Mouse (Mus musculus): ENCODE data around the gene Gpr132.

Gene Gpr132

DNA sequence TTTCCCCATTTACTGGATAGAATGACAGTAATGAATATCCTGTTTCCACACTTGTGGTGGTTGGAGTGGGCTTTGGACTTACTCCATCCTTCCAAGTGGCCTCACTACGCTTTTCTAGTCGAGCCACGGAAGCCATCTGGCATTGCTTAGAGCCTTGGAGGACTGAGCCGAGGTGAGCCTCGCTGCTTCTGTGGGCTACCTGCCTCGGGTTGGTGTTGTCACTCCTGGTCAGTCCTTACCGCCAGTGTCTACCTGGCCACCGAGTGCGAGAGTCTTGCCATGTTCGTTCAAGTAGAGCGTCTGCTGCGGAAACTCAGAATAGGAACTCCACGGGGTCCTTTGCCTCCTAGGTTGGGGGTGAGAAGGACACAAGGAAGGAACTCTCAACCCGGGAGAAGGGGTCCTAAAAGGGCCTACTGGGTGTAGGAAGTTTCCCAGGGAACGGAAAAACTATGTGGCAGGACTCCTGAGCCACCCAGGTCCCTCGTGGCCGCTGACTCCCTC lies 9.1 kb upstream of the Gpr132 start:
- no peak for DNase-seq (ENCODE audit: low spot score)

DNA sequence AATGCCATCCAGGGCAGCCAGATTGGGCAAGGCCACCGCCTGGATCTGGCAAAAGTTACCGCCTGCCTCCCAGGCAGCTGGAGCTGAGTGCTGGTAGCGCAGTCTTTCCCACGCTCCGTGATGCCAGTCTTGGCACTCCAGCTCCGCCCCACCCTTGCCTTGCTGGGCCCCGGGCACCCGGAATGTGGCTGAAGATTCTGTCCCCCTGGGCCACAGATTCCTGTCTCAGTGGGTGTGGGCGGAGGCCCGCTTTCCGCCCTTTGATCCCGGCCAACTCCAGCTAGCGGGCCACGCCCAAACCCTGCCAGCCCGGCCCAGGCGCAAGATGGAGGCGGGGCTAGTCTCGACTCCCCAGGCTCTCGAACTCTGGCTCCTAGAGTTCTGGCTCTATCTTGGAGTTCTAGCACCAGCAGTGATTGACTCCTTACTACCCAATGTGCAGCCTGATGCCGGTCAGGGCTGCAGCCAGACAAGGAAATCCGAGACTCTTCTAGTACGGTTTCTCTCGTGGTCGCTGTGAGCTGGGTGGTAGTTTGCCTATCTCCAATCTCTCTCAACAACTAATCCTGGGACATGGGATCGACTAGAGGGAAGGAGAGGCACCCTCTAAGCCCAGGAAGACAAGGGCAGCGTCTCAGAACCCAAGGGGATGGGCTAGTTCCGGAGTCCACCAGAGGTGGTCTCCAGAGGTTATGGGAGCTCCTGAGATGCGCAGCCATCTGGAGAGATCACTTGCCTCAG lies 8.5 kb upstream of the Gpr132 start:
- no peak for DNase-seq (ENCODE audit: low spot score)

DNA sequence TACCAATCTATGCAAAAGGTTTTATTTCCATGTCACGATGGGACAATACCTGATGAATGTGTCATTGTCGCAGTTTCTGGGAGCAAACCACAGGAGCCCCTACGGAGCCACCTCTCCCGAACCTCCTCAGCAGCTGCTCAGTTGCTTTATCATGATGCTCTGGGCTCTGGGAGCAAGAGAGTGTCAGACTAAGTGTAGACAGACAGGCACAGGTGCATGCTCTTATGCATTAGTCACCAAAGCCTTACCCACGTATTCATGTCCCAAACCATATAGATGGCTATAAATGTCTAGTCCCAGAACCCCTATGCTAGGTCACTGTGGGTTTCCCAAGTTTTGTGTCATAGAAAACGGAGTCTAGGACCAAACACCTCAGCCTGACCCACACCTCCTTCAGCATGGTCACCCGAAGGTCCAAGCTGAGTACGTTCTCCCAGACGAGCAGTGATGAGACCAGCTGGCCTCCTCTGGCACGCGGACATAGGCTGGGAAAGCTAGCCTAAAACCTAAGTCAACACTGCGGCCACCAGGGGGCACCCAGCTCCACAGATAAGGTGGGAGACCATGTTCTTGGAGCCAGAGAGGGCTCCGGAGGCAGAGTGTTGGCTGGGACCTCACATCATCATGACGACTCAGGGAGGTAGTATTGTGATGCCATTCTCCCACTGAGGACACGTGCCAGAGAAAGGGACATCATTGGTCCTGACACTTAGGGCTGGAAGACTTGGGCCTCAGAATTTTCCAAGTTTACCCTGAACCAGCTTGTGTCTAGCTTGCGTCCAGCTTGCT lies 7.4 kb upstream of the Gpr132 start:
- peak; percentile 59 for DNase-seq (ENCODE audit: low spot score)

DNA sequence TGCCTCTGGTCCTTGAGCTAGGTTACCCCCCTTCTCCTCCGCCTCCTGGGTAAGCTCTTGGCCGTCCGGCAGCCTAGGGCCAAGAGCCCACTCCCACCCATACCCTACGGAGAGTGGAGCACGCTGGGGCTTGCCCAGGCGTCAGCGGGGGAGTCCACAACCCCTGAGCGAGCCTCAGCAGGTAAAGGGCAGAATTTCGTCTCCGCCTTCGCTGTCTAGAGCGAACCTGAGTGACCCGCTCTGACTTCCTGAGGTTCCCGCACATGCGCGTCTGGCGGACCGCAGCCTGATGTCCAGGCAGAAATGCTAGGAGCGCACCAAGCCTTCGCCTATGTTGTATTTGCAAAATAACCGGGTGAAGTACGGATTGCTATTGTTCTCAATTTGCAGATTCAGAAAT lies 6.2 kb upstream of the Gpr132 start:
- no peak for DNase-seq (ENCODE audit: low spot score)

DNA sequence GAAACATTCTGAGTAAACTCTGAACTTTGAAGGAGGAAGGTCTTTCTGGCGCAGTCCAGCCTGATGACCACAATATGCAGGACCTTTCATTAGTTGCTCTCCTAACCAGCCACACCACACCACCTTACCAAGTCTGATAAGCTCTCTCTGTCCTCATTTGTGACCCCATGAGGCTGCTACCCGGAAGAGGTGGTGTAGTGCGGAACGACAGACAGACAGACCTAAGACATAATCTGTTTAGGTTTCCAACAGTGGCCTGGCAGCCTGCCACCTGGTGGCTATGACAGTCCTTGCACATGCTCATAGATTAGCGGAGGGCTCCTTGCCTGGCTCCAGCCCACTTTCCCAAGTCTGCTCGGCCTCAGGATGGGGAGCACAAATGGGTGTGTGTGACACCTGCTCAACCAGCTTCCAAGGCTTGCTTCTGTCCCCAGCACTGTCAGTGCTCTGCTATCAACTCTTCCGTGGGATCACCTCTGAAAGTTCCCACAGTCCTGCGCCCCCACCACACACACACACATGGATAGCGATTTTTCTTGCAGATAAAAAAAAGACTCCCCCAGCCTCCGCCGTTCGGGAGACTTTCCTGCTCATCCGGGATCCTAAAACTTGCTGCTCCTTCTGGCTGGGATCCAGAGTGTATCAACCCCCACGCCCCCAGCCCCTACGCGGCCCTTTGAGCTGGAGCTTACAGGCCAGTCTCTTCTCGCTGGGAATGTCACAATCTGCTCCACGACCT lies 5.6 kb upstream of the Gpr132 start:
- no peak for DNase-seq (ENCODE audit: low spot score)

DNA sequence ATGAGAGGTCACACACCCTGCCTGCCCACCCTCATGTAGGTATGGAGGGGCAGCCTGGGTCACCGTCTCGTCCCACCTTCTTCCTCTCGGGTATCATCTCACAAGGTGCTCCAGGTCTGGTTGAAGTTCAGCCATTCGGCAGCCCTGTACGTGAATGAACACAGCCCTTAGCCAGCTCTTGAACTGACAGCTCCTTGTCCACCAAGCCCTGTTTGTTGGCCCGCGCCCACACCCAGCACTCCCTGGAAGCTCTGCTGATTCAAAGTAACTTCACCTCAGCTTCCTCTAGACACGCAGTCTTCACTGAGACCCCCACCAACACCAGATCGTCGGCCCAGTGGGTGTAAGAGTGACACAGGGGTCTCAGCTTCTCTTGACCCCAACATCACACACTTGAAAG lies 5.0 kb upstream of the Gpr132 start:
- no peak for DNase-seq (ENCODE audit: low spot score)

DNA sequence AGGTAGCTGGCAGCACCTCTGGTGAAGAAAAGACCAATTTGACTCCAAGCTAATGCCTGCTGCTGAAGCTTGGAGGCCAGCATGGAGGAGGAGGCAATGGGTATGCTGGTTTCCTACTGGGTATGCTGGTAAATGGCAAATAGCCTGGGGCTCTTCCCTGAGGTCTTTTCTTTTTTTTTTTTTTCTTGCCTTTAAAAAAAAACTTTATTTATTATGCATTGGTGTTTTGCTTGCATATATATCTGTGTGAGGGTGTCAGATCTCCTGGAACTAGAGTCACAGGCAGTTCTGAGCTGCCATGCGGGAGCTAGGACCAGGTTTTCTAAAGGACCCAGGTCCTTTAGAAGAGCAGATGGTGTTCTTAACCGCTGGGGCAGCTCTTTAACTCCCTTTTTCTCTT lies 3.2 kb upstream of the Gpr132 start:
- no peak for DNase-seq (ENCODE audit: low spot score)

DNA sequence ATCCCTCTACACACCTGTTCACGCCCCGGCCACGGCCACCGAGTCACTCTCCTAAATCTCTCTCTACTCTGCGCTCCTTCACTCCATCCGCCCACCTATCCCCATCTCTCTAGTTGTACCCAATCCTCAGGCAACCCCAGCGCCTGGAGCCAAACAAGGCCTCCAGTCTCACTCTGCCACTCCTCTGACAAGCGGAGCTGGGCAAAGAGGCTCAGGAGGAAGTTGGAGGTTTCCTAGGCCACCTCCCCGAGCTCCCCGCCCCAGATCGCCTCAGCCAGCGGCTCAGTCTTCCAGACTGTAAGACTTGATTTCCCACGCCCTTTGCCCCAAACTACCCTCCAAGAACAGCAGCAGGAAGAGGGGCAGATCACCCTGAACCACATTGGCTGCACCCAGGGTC lies 2.7 kb upstream of the Gpr132 start:
- DNase-seq (ENCODE audit: low spot score) = no peak

DNA sequence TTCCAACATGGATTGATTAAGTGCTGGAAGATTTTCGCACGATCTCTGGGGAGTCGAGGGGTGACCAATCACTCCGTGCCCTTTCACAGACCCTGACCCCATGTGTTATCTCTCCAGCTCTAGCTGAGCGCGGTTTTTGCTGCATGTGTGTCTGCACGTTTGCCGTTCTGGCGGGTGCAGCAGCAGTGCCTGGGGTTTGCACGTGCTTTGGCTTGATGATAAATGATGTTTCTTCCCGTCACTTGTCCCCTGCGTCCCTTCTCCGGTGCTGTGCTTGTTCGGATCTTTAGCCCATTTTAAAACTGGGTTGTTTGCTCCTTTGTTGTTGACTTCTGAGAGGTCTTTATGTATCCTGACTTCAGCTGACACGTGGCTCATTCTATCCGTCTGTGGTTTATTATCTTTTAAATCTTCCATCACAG lies 1.8 kb upstream of the Gpr132 start:
- DNase-seq (ENCODE audit: low spot score) = no peak

DNA sequence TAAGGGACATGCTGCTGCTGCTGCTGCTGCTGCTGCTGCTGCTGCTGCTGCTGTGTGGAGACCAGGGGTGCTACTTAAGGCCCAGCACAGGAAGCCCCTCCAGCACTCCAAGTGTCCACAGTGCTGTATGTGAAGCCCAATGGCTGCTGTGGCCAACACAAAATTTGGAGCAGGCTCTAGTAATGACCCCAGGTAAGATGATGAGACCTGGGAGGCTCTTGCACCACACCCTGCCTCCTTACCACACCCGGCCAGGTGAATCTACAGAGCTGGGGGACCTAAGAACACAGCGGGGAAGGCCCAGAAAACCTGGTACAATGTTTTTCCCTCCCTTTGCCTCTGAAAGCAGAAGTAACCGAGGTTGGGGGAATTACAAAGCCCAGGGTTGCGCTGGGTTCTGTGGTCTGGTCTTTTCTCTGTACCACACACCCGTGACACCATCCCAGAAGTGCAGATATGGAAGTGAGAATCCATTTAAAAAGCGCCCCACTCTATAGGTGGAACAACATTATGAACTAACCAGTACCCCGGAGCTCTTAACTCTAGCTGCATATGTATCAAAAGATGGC lies 838 bp downstream of the Gpr132 start:
- no peak for DNase-seq (ENCODE audit: low spot score)

DNA sequence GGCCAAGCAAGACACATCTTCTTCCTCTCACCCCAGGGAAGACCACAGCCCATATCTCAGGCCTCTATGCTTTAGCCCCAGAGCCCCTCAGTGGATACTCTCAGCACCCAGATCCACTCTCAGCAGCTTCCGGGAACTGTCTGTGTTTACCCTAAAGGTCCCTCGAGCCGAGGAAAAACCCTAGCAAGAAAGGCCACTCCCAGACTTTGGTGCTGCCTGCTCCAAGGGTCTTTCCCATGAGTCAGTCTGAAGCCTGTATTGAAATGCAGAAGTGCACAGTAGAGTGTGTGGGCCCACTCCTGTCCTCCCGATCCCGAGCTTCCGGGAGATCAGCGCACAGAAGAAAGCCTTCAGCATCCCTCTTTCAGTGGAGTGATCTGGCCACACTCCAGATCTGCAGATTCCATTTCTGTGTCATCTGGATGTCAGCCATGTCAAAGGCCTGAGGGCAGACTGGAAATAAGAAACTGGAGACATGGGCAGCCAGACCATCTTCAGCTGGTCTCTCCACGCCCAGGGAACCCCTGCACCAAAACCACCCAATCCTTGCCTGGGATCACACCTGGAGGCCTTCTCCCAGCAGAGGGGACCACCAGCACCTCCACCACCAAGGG lies 1.5 kb downstream of the Gpr132 start:
- DNase-seq (ENCODE audit: low spot score) = no peak

DNA sequence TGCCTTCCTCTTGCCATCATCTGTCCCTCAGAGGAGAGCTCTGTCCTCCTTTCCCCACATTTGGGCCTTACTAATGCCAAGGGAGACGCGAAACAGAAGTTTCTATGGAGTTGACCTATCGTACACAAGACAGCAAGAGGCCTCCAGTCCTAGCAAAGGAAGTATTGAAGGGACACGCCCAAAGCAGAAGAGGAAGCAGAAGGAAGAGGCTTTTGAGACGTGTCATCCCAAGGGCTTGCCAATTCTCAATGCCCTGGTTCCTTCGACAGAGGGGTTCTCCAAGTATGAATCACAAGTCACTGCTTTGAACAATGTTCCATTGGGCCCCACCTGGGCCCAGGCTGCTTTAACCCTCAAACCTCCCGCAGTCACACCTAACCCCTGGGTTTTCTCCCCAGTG lies 3.2 kb downstream of the Gpr132 start:
- no peak for DNase-seq (ENCODE audit: low spot score)

DNA sequence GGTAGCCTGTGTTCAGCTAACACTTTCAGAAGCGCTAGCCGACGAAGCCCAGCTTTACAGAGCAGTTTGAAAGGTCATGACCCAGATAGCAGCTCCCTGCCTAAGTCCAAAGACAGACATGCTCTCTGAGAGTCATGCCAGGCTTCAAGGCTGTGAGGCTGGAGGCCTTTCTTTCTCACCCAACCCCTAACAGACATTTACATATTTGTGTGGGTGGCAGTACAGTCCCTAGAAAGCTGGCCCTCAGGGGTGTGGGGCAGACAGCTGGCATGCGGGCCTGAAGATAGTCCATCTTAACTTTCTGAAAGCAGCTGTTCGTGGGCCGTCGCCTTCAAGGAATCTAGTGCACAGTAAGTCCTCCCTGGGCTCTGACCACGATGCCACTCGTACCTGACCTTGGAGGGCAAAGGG lies 6.1 kb downstream of the Gpr132 start:
- no peak for DNase-seq (ENCODE audit: low spot score)

DNA sequence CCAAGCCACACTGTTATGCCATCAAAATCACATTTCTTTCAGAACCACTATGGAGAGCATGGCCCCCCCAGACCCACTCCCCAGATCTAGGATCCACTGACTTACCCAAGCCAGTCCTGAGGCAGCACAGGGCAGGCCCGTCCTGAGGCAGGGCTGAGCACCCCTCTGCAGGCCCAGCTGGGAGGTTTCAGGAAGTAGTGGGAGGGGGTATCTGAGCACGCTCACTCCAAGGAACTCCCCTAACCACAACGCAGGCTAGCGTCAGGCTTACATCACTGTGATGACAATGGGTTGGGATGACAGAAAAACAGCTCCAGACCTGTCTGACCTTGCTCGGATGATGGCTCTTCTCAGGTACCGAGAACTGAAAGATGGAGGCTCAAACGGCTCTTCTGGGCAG lies 7.3 kb downstream of the Gpr132 start:
- no peak for DNase-seq (ENCODE audit: low spot score)

DNA sequence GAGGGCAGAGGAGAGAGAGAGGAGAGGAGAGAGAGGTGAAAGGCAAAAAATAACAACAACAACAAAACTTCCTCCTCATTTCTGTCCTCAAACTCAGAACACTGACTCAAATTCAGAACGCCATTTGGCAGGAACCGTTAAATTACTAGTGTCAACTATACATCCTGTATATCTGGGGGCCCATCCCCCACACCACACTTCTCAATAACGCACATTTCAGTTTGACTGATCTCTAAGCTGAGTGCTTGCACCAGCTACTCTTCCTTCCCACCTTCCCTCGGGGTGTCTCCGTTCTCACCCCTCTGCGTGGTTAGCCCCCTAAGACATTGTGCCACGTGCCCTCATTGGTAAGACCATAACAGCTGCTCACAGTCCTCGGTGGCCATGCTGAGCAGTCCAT lies 8.1 kb downstream of the Gpr132 start:
- DNase-seq (ENCODE audit: low spot score) = no peak

DNA sequence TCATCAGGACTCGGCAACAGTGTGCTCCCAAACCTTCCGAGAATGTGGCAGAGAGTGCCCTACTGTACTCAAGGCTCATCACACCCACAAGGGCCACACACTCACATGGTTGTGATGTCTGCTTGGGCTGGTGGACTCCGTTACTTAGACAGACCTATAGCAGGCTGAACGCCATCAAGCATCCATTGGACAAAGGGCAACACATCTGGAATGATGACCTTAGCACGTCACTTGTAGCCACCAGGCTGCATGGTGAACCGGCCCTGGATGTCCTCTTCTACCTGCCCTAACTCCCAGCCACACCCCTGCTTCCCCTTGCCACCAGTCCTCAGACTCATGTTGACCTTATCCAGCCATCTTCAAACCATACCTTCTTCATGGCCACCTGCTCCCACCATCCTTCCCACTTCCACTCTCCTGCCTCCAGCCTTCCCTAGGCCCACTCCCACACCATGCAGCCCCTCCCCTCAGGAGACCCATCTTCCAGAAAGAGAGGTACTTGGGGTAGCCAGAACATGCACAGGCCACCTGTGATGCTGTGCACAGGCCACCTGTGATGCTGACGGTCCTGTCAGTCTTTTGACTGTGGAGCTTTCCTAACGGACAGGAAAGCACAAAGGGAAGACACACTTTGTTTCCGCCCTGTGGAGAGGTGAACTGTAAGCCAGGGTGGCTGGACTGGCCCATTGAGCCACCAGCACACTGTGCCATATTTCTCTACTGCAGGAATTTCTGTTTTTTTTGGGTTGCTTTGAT lies 9.3 kb downstream of the Gpr132 start:
- no peak for DNase-seq (ENCODE audit: low spot score)

DNA sequence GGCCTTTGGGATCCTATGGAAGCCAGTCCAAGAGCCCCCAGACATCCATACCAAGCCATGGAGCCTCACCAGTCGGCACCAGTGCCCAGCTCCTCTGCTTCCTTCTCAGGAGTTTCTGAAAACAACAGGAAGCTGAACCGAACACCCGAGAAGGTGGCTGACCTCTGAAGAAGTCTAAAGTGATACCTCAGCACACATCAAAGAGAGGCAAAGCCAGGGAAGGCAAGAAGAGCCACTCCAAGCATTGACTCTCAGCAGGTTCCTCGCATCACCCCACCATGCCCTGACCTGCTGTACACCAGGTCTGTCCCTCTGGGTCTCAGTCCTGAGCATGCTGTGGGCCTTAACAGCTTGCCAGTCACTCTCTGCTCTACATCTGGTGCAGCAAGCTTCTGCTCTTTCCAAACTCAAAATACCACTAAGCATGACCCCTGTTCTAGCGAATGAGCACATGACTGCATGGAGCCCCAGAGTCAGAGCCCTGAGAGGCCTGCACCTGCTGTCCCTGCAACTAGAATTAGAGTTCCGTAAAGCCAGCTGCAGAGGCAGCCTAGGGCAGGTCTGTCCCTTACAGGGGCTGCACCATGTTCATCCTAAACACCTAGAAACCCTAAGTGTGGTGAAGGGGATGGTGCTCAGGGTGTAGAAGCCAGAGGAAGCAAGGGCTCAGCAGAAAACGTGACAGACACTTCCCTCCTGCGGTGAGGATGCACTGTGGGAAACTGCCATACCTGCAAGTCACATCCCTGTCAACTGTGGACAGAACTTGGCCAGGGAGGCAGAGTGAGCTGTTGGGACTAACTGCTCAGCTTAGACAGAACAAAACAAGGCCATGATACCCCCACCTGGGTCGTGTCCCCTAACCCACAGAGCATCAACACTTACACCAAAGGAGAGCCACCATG lies 10.8 kb downstream of the Gpr132 start:
- DNase-seq (ENCODE audit: low spot score) = no peak

DNA sequence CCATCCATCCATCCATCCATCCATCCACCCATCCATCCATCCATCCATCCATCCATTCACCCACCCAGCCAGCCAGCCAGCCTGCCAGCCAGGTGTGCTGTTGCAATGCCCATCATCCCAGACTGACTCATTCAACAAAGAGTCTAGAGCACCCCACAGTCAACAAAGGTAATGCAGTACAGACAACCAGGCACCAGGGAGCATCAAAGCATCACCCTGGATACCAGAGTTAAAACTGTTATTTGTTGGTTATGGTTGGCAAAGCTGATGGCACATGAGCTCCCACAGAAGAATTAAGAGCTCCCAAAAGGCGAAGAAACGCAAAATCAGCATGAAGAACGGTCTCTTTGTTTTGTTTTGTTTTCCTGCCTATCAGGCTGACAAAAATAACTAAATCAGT lies 11.7 kb downstream of the Gpr132 start:
- no peak for DNase-seq (ENCODE audit: low spot score)

DNA sequence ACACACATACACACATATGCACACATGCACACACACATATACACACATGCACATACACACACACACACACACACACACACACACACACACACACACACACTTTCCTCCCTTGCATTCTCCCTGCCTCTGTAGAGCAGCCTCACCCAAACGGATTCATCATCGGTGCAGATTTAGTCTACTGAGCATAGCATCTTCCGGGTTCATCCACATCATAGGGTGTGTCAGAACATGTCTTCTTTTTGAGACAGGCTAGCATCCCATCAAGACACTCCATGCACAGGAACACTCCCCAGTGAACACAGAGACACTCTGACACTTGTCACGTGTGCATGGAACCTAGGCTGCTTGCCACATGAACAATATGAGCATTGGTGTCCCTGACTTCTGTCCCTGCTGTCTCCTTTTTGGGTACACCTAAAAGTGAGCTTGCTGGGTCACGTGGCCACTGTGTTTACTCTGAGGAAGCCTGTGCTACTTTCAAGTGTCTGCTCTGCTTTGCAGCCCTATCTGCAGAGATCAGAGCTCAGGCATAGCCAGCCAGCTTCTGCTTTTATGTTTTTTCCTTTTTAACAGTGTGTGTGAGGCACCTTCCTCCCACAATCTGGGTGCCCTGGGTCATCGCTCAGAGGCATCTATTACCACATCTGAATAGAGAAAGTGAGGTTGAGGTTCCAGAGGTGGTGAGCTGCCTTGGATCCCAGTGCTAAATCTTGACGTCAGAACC lies 13.3 kb downstream of the Gpr132 start:
- no peak for DNase-seq (ENCODE audit: low spot score)
